Mouse (Mus musculus) brain, embryonic 14.5 days (tissue): ENCODE results near the gene Ltbp3.
A peak's percentile ranks its signal among the peaks of the same experiment; 100 is the strongest.

ENCODE experiments used
- CTCF ChIP-seq: fragments of 200-500 bp; IDR thresholded peaks from 2 replicates; pipeline ENCODE4 v1.5.1; 2012; ENCODE audit warnings: inconsistent platforms, mild to moderate bottlenecking, moderate library complexity, borderline replicate concordance; ENCODE audit not compliant: insufficient read depth, insufficient read length; ENCODE audit errors: extremely low read depth
- POLR2A ChIP-seq: fragments of 200-500 bp; IDR thresholded peaks from 2 replicates; pipeline ENCODE4 v1.6.1; 2012; ENCODE audit warnings: mild to moderate bottlenecking, inconsistent platforms, borderline replicate concordance; ENCODE audit not compliant: poor library complexity, insufficient read depth, insufficient read length, severe bottlenecking; ENCODE audit errors: extremely low read depth

DNA sequence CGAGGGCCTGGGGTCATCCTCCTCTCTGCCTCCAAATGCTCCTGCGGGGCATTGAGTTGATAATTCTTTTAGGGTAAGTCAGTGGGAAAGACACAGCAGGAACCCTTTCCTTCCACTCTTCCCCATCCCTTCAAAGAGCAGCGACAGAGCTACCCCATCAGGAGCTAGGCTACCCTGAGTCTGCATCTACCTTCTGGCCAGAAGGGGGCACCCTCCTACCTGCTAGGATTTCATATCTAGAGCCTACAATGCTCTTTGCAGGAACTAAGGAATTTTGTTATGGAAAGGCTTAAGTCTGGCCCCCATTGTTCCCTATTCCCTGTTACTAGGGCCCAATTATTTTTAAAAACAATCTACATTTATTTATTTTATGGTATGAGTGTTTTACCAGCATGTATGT is 29.5 kb upstream of the Ltbp3 start:
- TF ChIP-seq POLR2A (no peak), CTCF (peak; percentile 75; the same call in 1 of the 2 replicates)
